Mouse (Mus musculus) embryonic facial prominence, embryonic 14.5 days (tissue): Measurements from ENCODE around the gene Slc34a1. TPM values are rescaled to one million over a fixed set of nuclear protein-coding genes. Genes with fewer than 3 reads are reported as not detected.

Experiments
- ATAC-seq: fragments of 200-750 bp; cut with Nextera tagmentation; 2 replicates; pipeline ENCODE4 v1.8.0; 2017; ENCODE audit warnings: low read depth, moderate number of reproducible peaks, moderate TSS enrichment
- DNase-seq: peaks from one replicate; pipeline ENCODE4 v3.0.0-alpha.2; 2015; ENCODE audit warnings: low spot score
- H3K27ac ChIP-seq: fragments of 300-500 bp; sonication (generic); replicated peaks from 2 replicates; pipeline ENCODE4 v1.5.1; 2014; ENCODE audit warnings: low read depth, mild to moderate bottlenecking, low read length, moderate library complexity
- H3K27me3 ChIP-seq: fragments of 300-500 bp; sonication (generic); replicated peaks from 2 replicates; pipeline ENCODE4 v1.6.1; 2014; ENCODE audit warnings: low read length; ENCODE audit not compliant: control insufficient read depth, insufficient read depth
- H3K36me3 ChIP-seq: fragments of 300-500 bp; sonication (generic); 2 replicates; pipeline ENCODE4 v1.6.1; 2014; ENCODE audit warnings: low read length, mixed read lengths; ENCODE audit not compliant: control insufficient read depth, insufficient read depth
- H3K4me1 ChIP-seq: fragments of 300-500 bp; sonication (generic); 2 replicates; pipeline ENCODE4 v1.6.1; 2014; ENCODE audit warnings: antibody characterized with exemption, low read length; ENCODE audit not compliant: control insufficient read depth, insufficient read depth
- H3K4me2 ChIP-seq: fragments of 300-500 bp; sonication (generic); 2 replicates; pipeline ENCODE4 v1.6.1; 2014; ENCODE audit warnings: low read depth, mild to moderate bottlenecking, low read length, moderate library complexity, mixed read lengths
- H3K4me3 ChIP-seq: fragments of 300-500 bp; sonication (generic); 2 replicates; pipeline ENCODE4 v1.5.1; 2014; ENCODE audit warnings: low read depth, mild to moderate bottlenecking, low read length
- H3K9ac ChIP-seq: fragments of 300-500 bp; sonication (generic); 2 replicates; pipeline ENCODE4 v1.6.1; 2014; ENCODE audit warnings: low read depth, mild to moderate bottlenecking, low read length, moderate library complexity, mixed read lengths
- H3K9me3 ChIP-seq: fragments of 300-500 bp; sonication (generic); 2 replicates; pipeline ENCODE4 v1.6.1; 2016; ENCODE audit warnings: low read length; ENCODE audit not compliant: control insufficient read depth
- WGBS: fragments of 180-500 bp; shearing (Covaris S2); extraction: QIAGEN DNeasy Blood & Tissue Kit; methylation state at CpG from one replicate; pipeline ENCODE4 v1.1.7; 2014; 5-methylcytosine and 5-hydroxymethylcytosine counted together
- polyA plus RNA-seq: library from polyadenylated mRNA; unstranded; fragments of >200 nt; fragmentation: Nextera tagmentation; extraction: Ambion mirVana; gene quantifications from 2 replicates; pipeline ENCODE4 v1.2.1, GENCODE M21; 2014

Slc34a1 gene
- polyA plus RNA-seq, 1 experiment from 2014 or later = not detected

- 45% methylated on average over 5 of the region's 5 CpGs for WGBS
- ATAC-seq = no peak
Measured at GRCm38 (mm10) chr13:55399300-55400038, 1.5 kb downstream of the Slc34a1 start.

GRCm38 (mm10) chr13:55400039-55400346 lies 2.0 kb downstream of the Slc34a1 start:
- no peaks in the 10 kb centered on the region for H3K36me3 ChIP-seq
- H3K9me3 ChIP-seq = no peaks in the 10 kb centered on the region
- H3K27me3 ChIP-seq = no peaks in the 10 kb centered on the region
- no peak for DNase-seq
- no peak for ATAC-seq
- H3K4me1 ChIP-seq = no peaks in the 10 kb centered on the region
- no peak overlapping the region for H3K4me2 ChIP-seq
- no peak overlapping the region for H3K9ac ChIP-seq
- H3K27ac ChIP-seq = no peak overlapping the region
- WGBS = 79% methylated on average over 1 of the region's 1 CpGs
- no peak overlapping the region for H3K4me3 ChIP-seq

More at GRCm38 (mm10) chr13:55399300-55400038, 1.5 kb downstream of the Slc34a1 start:
- Histone ChIP-seq H3K27ac (no peak overlapping the region), H3K9ac (no peak overlapping the region), H3K36me3 (no peaks in the 10 kb centered on the region), H3K9me3 (no peaks in the 10 kb centered on the region), H3K27me3 (no peaks in the 10 kb centered on the region), H3K4me1 (no peaks in the 10 kb centered on the region), H3K4me2 (no peak overlapping the region), H3K4me3 (no peak overlapping the region)
- no peak for DNase-seq

GRCm38 (mm10) chr13:55403266-55403665 lies 5.3 kb downstream of the Slc34a1 start:
- no peaks in the 10 kb centered on the region for H3K9me3 ChIP-seq
- no peak overlapping the region for H3K27ac ChIP-seq
- no peaks in the 10 kb centered on the region for H3K4me1 ChIP-seq
- H3K36me3 ChIP-seq = no peaks in the 10 kb centered on the region
- H3K27me3 ChIP-seq = no peaks in the 10 kb centered on the region
- no peak overlapping the region for H3K4me2 ChIP-seq
- WGBS = 60% methylated on average over 7 of the region's 7 CpGs
- DNase-seq = peak; percentile 10
- ATAC-seq = no peak
- no peak overlapping the region for H3K4me3 ChIP-seq
- no peak overlapping the region for H3K9ac ChIP-seq

GRCm38 (mm10) chr13:55403935-55404852 lies 6.2 kb downstream of the Slc34a1 start:
- 59% methylated on average over 15 of the region's 15 CpGs for WGBS
- Histone ChIP-seq H3K9ac (no peak overlapping the region), H3K27ac (no peak overlapping the region)

GRCm38 (mm10) chr13:55404853-55405782 lies 7.1 kb downstream of the Slc34a1 start:
- DNase-seq (peak; percentile 93), ATAC-seq (peak; percentile 88)
- Histone ChIP-seq H3K4me1 (no peaks in the 10 kb centered on the region), H3K4me2 (peak overlapping the region; percentile 19; the same call in 1 of the 2 replicates), H3K27ac (no peak overlapping the region), H3K9me3 (no peaks in the 10 kb centered on the region), H3K4me3 (no peak overlapping the region), H3K27me3 (no peaks in the 10 kb centered on the region), H3K9ac (no peak overlapping the region), H3K36me3 (no peaks in the 10 kb centered on the region)
- 12% methylated on average over 11 of the region's 11 CpGs for WGBS

More at GRCm38 (mm10) chr13:55403935-55404852, 6.2 kb downstream of the Slc34a1 start:
- H3K36me3 ChIP-seq = no peaks in the 10 kb centered on the region
- no peak overlapping the region for H3K4me2 ChIP-seq
- no peaks in the 10 kb centered on the region for H3K27me3 ChIP-seq
- H3K4me3 ChIP-seq = no peak overlapping the region
- no peaks in the 10 kb centered on the region for H3K4me1 ChIP-seq
- no peaks in the 10 kb centered on the region for H3K9me3 ChIP-seq
- ATAC-seq (no peak), DNase-seq (peak; percentile 21)

DNA sequence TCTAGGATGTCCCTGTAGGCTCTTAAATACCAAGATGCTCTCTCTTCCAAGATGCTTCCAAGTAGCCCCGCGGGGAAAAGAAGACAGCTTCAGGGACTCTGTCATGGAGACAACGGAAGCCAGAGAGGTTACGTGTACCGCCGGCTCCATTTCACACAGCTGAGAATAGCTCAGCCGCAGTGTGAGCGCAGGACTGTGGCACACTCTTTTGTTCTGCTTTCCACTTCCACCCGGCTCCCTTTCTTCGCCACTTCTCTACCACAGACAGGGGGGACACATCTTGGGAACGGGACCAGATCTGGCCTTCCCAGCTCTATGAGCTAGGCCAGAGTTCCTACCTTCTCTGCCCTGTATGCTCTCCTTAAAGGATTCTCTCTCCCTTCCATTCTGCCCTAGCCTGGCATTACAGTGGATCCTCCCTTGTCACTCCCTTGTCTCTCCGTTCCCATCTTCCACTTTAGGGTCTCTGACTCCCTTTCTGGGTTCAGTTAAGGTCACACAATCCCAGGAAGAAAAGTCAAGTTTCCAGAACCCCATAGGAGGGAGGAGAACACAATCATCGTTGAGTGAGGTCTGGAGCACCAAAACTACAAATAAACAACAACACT lies 7.9 kb downstream of the Slc34a1 start:
- Histone ChIP-seq H3K4me2 (no peak overlapping the region), H3K4me1 (no peaks in the 10 kb centered on the region)
- no peak for DNase-seq

GRCm38 (mm10) chr13:55407341-55407740 lies 9.4 kb downstream of the Slc34a1 start:
- Histone ChIP-seq H3K4me1 (no peaks in the 10 kb centered on the region), H3K4me3 (no peak overlapping the region), H3K36me3 (no peaks in the 10 kb centered on the region), H3K4me2 (no peak overlapping the region), H3K9ac (no peak overlapping the region), H3K9me3 (no peaks in the 10 kb centered on the region), H3K27ac (no peak overlapping the region), H3K27me3 (no peaks in the 10 kb centered on the region)
- DNase-seq = no peak
- no peak for ATAC-seq
- WGBS = 86% methylated on average over 4 of the region's 4 CpGs

More for the DNA sequence above, 7.9 kb downstream of the Slc34a1 start:
- no peak overlapping the region for H3K4me3 ChIP-seq
- no peak overlapping the region for H3K9ac ChIP-seq
- no peaks in the 10 kb centered on the region for H3K9me3 ChIP-seq
- no peaks in the 10 kb centered on the region for H3K36me3 ChIP-seq
- WGBS = 64% methylated on average over 13 of the region's 13 CpGs
- H3K27ac ChIP-seq = no peak overlapping the region
- no peaks in the 10 kb centered on the region for H3K27me3 ChIP-seq
- ATAC-seq = peak; percentile 53
